Mouse (Mus musculus) inflammation-experienced regulatory T-cells, adult 6 months (primary cell): ENCODE measurements around the gene Fbxo40. TPM values are rescaled to one million over a fixed set of nuclear protein-coding genes. Genes with fewer than 3 reads are reported as not detected.

Source experiments
- ATAC-seq: one replicate; pipeline ENCODE4 v1.8.0; 2017
- polyA plus RNA-seq, 3 experiments: library from polyadenylated mRNA; unstranded; fragments of 100-300 nt; shearing (Covaris generic); gene quantifications; one replicate each; pipeline ENCODE4 v1.2.1; 2017

The Fbxo40 gene
- polyA plus RNA-seq, 3 experiments from 2014 or later: 0.40 to 0.55 (median 0.45) TPM

DNA sequence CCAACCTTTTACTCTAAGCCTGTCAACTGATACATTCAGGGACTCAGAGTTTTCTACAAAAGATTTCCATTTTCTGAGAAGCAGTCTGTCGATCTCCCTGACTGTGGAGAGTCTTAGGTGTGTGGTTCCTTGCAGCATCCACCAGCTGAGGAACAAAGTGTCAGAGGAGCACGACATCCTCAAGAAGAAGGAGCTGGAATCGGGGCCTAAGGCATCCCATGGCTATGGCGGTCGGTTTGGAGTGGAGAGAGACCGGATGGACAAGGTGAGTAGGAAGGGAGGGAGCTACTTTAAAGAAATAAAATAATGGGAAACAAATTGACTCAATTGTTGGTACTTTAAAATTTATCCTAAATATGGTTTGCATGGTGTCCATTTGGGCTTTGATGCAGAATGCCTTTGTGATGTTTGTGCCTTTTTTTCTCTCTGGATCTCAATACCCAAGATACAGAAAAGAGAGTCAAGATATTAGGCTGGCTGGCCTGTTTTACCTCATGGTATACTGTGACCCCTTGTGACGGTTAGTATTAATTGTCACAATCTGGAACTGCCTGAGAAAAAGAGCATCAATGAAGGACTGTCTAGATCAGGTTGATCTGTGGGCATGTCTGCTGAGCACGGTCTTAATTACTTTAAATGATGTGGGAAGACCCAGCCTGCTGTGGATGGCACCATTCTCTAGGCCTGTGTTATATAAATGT, 43.7 kb downstream of the Fbxo40 start:
- ATAC-seq: no peak

GRCm38 (mm10) chr16:36944895-36945424, 45.3 kb downstream of the Fbxo40 start:
- no peak for ATAC-seq

DNA sequence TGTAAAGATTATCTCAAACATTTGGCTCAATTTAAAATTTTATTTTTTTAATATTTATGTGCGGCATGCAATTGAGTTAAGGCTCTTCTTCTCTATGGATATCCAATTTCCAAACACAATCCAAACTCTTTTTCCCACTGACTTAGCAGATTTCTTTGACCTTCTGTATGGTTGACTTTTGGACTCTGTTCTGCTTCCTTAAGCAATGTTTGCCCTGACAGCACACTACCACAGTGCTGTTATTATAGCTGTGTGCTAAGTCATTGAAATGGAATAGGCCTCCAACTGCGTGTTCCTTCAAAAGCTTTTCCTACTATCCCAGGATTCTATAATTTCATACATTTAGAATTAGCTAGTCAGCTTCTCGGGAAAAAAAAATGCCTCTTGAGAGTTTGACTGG, 46.7 kb downstream of the Fbxo40 start:
- ATAC-seq: no peak

GRCm38 (mm10) chr16:36941895-36942294, 48.4 kb downstream of the Fbxo40 start:
- no peak for ATAC-seq

DNA sequence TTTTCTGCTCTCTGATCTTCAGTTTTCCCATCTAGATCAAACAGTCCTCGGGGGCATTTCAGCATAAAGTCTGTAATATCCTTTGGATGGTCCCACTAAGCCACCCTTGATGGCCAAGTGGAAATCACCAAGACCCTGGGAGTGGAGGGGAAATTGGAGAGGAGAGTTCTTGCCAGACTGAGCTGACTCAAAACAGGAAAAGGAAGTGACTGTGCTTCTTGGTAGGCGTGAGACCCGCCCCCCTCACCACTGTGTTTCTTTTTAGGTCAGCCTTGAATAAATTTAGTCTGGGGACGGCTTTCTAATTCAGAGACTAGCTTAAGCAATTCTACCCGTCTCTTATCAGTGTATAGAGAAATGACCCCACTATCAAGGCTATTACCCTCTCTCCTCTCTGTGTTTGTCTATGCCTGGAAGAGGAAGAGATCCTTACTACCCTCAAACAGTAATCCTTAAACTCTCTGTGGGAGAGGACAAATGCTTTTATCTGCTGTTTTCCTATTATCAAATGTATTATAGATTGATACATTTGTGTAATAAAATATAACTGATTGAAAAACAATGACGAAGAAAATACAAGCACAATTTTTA, 49.0 kb downstream of the Fbxo40 start:
- ATAC-seq: peak; percentile 98

- ATAC-seq: no peak
Measured at GRCm38 (mm10) chr16:36935814-36936213, 54.5 kb downstream of the Fbxo40 start.

DNA sequence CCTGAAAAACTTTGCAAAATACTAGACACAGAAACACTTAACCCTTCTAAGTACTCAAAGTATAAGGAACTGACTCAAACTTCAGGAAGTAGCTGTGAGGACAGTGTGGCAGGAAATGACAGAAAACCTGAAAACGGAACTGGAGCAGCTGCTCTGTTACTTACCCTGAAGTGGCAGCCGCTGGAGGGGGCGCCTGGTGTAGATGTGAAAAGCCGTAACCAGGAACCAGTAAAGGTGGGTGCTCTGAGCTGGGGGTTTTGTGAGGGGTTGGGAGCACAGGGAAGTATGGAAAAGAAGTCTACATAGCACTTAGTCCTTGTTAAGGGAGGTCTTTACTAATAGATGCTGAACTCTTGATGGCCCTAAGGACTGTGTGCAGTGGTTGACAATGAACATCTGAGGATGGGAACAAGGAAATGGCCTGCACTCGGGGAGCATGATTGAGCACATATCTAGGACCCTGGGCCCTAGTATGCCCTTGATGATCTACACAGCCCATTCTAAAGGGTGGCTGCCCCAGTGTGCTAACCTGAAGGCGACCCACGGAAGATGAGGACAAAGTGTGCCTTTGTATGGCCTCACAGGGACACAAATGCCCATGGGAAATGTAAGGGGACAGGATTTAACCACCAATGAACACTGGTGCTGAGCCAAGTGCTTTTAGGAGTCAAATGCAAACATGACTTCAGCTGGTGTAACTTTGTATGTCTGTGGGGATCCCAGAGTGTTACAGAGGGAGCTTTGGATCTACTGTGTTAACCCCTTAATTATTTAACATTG, 55.2 kb downstream of the Fbxo40 start, which contains the start of gene Hcls1:
Gene Hcls1, plus strand, starts transcription at position 143 of the 780 bp plus-strand sequence.
- peak; percentile 87 for ATAC-seq

GRCm38 (mm10) chr16:36934131-36934840, 56.0 kb downstream of the Fbxo40 start:
- peak; percentile 62 for ATAC-seq

DNA sequence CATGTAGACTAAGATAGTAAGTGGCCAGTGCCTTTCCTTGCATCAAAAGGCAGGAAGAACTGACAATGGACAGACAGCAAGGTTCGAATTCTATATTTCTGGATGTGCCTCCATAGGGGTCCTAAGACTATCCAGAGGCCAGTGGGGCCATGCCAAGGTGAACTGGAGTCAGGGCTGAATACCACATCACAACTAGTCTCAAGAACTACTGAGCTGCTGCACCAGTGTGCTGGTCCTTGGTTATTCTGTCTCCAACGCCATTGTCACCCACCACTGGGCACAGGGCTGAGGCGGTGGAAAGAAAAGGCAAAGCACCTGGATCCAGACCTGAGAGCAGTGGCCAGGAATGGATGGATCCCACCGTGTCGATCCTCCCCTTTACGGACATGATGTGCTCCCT, 57.7 kb downstream of the Fbxo40 start:
- ATAC-seq: no peak

DNA sequence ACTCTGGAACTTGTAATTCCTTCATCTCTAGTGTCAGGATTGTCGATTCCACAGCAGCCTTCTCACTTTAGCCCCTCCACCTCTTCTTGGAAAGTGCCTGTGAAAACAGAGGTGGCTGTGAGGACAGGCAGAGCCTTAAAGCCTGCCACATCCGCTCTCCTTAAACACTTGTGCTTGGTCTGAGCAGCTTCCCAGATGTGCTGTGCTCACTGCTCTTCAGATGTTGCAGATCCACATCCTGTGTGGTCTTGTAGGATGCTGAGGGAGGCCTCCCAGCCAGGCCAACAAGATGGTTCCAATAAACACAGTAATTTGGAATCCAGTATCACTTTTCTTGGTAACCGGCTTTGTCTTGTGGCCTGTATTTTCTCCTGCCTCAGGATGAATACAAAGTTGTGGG, 58.3 kb downstream of the Fbxo40 start:
- ATAC-seq: no peak

GRCm38 (mm10) chr16:36931381-36931780, 58.9 kb downstream of the Fbxo40 start:
- no peak for ATAC-seq

DNA sequence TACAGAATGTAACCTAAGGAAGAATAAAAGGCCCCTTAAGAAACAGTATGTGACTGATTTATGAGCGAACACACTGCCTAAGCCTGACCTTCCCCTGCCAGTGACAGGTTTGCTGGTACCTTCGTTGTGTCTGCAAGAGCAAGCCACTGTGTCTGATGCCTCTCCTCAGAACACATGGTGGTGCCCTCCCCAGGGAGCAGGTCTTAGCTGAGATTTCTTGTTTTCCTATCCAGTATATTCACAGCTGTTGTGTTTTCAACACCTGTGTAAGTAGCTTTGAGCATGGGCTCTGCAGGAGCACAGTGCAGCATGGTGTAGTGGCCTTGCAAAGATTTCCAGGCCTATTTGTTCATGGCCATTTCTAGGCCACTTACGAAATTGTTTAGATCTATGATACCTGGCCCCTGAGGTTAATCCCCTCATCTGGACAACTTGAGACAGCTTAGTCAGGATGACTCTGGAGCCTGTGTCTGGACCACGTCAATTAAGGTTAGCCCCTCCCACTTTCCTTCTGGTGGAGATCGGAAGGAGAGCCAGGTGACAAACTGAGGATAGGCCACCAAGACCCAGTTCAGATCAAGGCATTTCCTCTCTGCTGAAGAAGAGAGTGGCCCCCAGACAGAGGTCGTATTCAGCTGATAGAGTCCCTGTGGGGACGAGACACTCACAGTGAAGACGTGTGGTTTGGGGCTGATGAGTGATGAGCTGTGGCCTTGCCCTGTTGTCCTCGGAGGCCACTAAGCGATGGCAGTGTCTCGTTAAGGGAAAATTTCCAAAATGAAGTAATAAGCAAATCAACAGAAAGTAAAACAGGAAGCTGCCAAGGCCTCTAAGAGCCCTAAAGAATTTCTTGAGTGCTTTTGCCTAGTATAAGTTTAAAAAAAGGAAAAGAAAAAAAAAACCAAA, 59.8 kb downstream of the Fbxo40 start:
- no peak for ATAC-seq

- no peak for ATAC-seq
Measured at GRCm38 (mm10) chr16:36929216-36929615, 61.1 kb downstream of the Fbxo40 start.

GRCm38 (mm10) chr16:36928106-36928500, 62.2 kb downstream of the Fbxo40 start:
- no peak for ATAC-seq

- peak; percentile 83 for ATAC-seq
Measured at GRCm38 (mm10) chr16:36927495-36928105, 62.7 kb downstream of the Fbxo40 start.

DNA sequence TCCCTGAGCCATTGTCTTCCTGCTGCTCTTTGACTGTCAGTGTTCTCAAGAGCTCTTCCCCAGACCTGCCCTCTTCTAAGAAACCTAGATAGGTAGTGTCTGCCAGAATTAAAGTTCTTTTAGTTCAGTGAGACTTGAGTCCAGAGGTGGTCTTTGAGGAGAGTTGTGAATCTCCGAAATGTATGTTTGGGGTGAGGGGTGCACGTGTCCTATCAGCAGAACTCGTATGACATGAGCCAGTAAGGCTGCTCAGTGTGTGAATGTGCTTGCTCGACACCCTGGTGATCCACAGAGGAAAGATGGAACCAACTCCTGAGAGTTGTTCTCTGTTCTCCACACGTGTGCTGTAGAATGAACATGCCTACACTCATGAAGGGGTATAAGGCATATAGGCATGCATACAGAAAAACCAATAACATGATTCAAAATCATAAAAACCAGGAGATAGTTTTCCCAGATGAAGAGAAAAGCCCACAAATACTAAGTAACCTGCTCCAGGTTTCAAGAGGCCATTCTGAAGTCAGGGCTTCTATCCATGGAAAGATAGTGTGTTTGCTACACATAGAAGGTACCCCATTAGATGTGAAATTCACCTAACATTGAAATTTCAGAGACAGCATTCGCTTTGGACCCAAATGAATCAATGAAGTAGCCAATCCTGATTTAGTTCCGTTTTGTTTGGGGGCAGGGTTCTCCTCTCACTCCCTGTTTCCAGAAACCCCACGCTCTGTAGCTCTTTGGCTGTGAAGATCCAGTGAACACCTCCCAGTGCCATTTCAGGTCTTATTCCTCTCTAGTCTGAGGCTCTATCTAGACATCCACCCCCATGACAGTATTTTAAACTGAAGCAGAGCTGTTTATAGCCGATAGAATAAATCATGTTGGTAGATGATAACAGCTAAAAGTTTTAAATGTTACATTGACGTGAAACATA, 63.5 kb downstream of the Fbxo40 start:
- no peak for ATAC-seq

DNA sequence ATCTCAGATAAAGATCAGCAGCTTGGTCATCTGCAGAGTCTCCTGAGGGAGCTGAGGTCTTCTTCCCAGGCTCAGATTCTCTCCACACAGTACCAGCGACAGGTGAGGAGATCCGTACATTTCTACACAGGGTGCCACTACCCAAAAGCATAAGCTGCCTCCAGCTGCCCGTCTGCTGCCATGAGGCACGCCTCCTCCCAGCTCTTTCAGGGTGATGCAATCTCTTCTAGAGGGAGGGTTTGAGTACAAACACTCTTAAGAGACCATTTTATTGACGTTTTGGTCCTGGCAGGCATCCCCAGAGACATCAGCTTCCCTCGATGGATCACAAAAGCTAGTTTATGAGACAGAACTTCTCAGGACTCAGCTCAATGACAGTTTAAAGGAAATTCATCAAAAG, 64.5 kb downstream of the Fbxo40 start:
- no peak for ATAC-seq

DNA sequence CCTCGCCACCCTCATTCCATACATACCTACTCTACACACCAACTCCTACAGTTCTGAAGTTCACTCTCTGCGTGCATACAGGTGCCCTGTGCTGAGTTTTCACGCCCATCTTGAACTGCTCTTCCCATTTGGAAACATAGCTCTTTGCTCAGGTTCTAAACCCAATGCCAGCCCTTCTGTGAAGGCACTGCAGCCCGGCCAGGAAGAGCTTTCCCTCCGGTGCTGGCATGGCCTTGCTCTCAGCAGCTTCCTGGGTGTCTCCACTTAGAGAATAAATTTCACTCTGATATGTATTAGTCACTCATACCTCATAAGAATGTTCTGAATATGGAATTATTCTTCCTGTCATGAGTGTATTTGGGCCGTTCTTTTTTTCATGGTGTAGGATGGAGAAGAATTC, 64.9 kb downstream of the Fbxo40 start:
- no peak for ATAC-seq

DNA sequence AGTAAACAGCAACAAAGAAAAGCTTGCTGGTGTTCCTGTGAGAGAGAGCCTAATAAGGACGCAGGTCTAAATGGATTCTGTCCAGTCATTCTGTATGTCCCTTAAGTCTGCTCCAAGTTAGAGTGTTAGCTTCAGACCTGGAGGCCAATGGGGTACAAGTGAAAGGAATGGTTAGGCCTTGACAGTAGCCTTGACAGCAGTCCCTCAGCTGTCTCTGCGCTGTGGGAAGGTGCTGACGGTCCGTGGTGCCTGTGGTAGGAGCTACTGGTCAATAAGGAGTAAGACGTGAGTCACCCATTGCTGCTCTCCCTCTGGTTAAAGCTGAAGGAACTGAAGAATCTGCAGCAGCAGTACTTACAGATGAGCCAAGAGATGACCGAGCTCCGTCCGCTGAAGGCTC, 66.0 kb downstream of the Fbxo40 start:
- no peak for ATAC-seq

- peak; percentile 87 for ATAC-seq
Measured at GRCm38 (mm10) chr16:36921980-36922379, 68.3 kb downstream of the Fbxo40 start.
